ENCODE assay signal across 14 mouse cellular contexts in genomic region chr15:94107186-94107716, GRCm38 (mm10).
A peak's percentile ranks its signal among the peaks of the same experiment; 100 is the strongest.
DNase-seq lines count a peak whose midpoint lies in the region; ATAC-seq lines count a peak whose summit lies in the region.
"Had no signal": no experiment of that assay in that cellular context is flagged by ENCODE, and none has a peak within 500 bp of the region (broad histone marks: within the 10 kb centered on the region; RNA-seq: fewer than 3 reads in every experiment).

No protein-coding gene starts in this region.

- no peaks in the 10 kb centered on the region for H3K27me3 ChIP-seq in kidney, embryonic 14.5 days (ENCODE audit: control insufficient read depth, insufficient read depth, low read length)
- H3K27me3 ChIP-seq: limb, embryonic 13.5 days; lung, embryonic 15.5 days had no signal

- WGBS in kidney, embryonic 14.5 days, result 32% methylated on average over 2 of the region's 2 CpGs

- H3K9me3 ChIP-seq in kidney, embryonic 14.5 days (ENCODE audit: control insufficient read depth, low read length), result no peaks in the 10 kb centered on the region
- H3K9me3 ChIP-seq: embryonic facial prominence, embryonic 10.5 days; forebrain, embryonic 10.5 days; limb, embryonic 13.5 days; lung, embryonic 15.5 days had no signal

- no peaks in the 10 kb centered on the region for H3K4me1 ChIP-seq in kidney, embryonic 14.5 days (ENCODE audit: control insufficient read depth, insufficient read depth, low read length)
- H3K4me1 ChIP-seq: forebrain, embryonic 10.5 days; limb, embryonic 13.5 days; lung, embryonic 15.5 days had no signal

- no peak for ATAC-seq in kidney, embryonic 14.5 days (ENCODE audit: low FRiP score, low TSS enrichment)
- ATAC-seq: intestine, embryonic 16.5 days had no signal

- no peak overlapping the region for H3K27ac ChIP-seq in kidney, embryonic 14.5 days (ENCODE audit: low read depth, low read length)
- H3K27ac ChIP-seq: embryonic facial prominence, embryonic 10.5 days; forebrain, embryonic 10.5 days; limb, embryonic 13.5 days; lung, embryonic 15.5 days had no signal

- DNase-seq in adrenal gland, adult 2 months, result peak; percentile 32
- no peak for DNase-seq in adrenal gland, postnatal 4 days (ENCODE audit: low spot score in 2 of 2)
- peak; percentile 45 for DNase-seq in kidney, adult 9 months
- peak; percentile 10 for DNase-seq in gastrocnemius, postnatal 14 days
- DNase-seq in kidney, postnatal 14 days, result peak; percentile 5
- no peak for DNase-seq in thymus, adult 18-20 months
- DNase-seq in layer of hippocampus, adult 9-11 months, result no peak
- DNase-seq: midbrain, embryonic 14.5 days had no signal

- no peak overlapping the region for H3K4me3 ChIP-seq in kidney, embryonic 14.5 days (ENCODE audit: low read length)
- H3K4me3 ChIP-seq: embryonic facial prominence, embryonic 10.5 days; forebrain, embryonic 10.5 days; limb, embryonic 13.5 days; lung, embryonic 15.5 days had no signal

- H3K9ac ChIP-seq in kidney, embryonic 14.5 days (ENCODE audit: low read depth, low read length), result no peak overlapping the region
- H3K9ac ChIP-seq: limb, embryonic 13.5 days; lung, embryonic 15.5 days had no signal

- intact Hi-C loops in gastrocnemius, postnatal 14 days (cut with DNase I; ENCODE audit: low total_unique reads), result no loop called here

- H3K4me2 ChIP-seq in kidney, embryonic 14.5 days (replicated peaks; ENCODE audit: low read depth, low read length), result no peak overlapping the region
- H3K4me2 ChIP-seq: limb, embryonic 13.5 days; lung, embryonic 15.5 days had no signal

- H3K36me3 ChIP-seq in kidney, embryonic 14.5 days (ENCODE audit: control insufficient read depth, insufficient read depth, low read length), result no peaks in the 10 kb centered on the region
- H3K36me3 ChIP-seq: embryonic facial prominence, embryonic 10.5 days; forebrain, embryonic 10.5 days; limb, embryonic 13.5 days; lung, embryonic 15.5 days had no signal

Comparison
In these comparisons a context has a peak if more than half of its experiments do, and no peak if none do; other contexts are left out.
1. DNase-seq: peak in adrenal gland, adult 2 months (single experiment), kidney, adult 9 months (single experiment), gastrocnemius, postnatal 14 days (single experiment) and kidney, postnatal 14 days (single experiment); none in adrenal gland, postnatal 4 days (0 of 2), thymus, adult 18-20 months (0 of 2) and layer of hippocampus, adult 9-11 months (single experiment).